Mouse (Mus musculus) liver, adult 2 months (tissue): Measurements from ENCODE around the gene Prpf8.

Experiments used
- CTCF ChIP-seq: fragments of 200-500 bp; IDR thresholded peaks from 2 replicates; pipeline ENCODE4 v1.5.1; 2011; ENCODE audit warnings: low read depth, low read length, control low read depth
- POLR2A ChIP-seq: fragments of 200-500 bp; IDR thresholded peaks from 2 replicates; pipeline ENCODE4 v1.6.1; 2011; ENCODE audit warnings: low read length, control low read depth; ENCODE audit not compliant: insufficient read depth; ENCODE audit errors: extremely low read depth

DNA sequence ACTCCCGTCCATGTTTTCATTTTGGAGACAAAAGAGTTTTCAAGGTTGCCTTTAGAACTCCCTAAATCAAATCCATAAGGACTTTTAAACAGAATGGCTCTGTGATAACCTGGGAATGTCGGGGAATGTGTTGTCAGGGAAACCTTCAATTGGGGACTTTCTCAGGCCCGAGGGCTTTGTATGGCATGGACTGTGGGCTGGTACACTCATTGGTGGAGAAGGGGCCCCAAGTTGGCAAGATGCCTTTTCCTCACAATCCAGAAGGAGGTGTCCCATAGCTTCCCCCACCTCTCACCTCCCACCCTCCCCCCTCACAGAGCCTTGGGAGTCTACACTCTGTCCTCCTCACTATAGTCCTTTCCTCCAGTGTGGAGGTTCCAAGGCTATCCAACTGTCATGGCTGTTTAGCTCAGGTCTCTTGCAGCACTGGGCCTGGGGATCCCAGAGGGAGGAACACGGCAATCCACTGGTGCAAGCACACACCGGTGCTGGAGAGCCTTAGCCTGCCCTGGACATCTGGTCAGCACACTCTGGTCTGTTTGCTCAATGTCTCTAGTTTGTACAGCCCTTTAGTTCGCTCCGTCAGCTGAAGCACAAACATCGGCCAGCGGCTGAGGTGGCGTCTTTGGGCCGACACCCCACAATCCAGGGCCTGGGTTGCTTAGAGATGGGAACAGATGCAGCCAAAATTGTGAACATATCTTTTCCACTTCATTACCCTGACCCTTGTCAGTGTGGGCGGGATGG lies 63.8 kb downstream of the Prpf8 start:
- TF ChIP-seq CTCF, result no peak
- no peak for TF ChIP-seq POLR2A
